Mouse (Mus musculus) Patski (cell line): ENCODE data around the gene Car14. TPM values are rescaled to one million over a fixed set of nuclear protein-coding genes. Genes with fewer than 3 reads are reported as not detected.

Source experiments
- ATAC-seq: fragments of 100-300 bp; one replicate; pipeline ENCODE4 v1.8.0; 2021
- CTCF ChIA-PET: fragments of 350-600 bp; sonication (Branson Sonifier 250); formaldehyde crosslinking; loops from one replicate; lab custom pipeline; 2022; ENCODE audit warnings: inconsistent platforms; lab: Charles Lee
- POLR2A ChIA-PET: fragments of 350-600 bp; sonication (Branson Sonifier 250); formaldehyde crosslinking; loops from one replicate; lab custom pipeline; 2022; ENCODE audit warnings: antibody characterized with exemption, inconsistent platforms; lab: Charles Lee
- DNase-seq: peaks from one replicate; pipeline ENCODE4 v3.0.0-alpha.2; 2011; ENCODE audit warnings: low read depth, low spot score
- H3K27me3 ChIP-seq: fragments of 371-371 bp; one replicate; pipeline ENCODE4 v1.5.1; 2021
- CTCF ChIP-seq: fragments of 100-300 bp; IDR thresholded peaks from one replicate; pipeline ENCODE4 v1.5.1; 2021
- in situ Hi-C: fragments of 300-500 bp; cut with MboI; formaldehyde crosslinking; loops from 3 replicates; pipeline ENCODE4 v1.11.1; 2018; ENCODE audit warnings: low pct_unique_long_range_greater_than_20kb, mixed read lengths
- polyA plus RNA-seq: library from polyadenylated mRNA; unstranded; gene quantifications from one replicate; pipeline ENCODE4 v1.2.3, GENCODE M21; 2021

Car14 gene
- polyA plus RNA-seq, 1 experiment from 2014 or later: 1.2 TPM

DNA sequence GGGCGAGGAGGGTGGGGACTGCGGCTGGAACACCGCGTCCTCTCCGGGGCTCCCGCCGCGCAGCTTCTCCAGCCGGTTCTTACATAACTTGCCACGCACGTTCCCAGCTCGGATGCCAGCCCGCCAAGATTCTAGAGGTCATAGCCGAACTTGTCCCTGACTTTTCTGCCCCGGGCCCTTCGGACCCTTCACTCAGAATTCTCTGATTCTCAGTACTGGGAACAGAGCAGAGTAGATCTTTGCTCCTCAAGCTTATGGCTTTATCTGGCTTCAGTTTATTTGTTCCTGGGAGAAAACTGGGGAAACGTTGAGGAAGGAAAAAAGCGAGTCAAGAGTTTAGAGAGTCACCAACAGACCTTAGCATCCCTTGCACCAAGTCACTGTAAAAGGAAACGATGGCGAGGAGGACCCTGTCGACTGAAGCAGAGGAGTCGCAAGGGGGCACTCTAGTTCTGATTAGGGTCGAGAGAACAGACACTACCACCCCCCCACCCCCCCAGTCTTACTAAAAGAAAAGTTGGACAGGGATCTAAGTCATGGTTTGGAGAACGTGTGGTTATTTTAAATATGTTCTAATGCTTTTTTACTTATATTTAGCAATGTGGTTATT is 21.6 kb downstream of the Car14 start:
- POLR2A ChIA-PET: interaction anchor here (0.9 to 2.6 kb wide), 7 partner anchors 10 to 25 kb away, joined by 3 to 10 read pairs (median 5); partner anchors contain the start of gene Aph1a

DNA sequence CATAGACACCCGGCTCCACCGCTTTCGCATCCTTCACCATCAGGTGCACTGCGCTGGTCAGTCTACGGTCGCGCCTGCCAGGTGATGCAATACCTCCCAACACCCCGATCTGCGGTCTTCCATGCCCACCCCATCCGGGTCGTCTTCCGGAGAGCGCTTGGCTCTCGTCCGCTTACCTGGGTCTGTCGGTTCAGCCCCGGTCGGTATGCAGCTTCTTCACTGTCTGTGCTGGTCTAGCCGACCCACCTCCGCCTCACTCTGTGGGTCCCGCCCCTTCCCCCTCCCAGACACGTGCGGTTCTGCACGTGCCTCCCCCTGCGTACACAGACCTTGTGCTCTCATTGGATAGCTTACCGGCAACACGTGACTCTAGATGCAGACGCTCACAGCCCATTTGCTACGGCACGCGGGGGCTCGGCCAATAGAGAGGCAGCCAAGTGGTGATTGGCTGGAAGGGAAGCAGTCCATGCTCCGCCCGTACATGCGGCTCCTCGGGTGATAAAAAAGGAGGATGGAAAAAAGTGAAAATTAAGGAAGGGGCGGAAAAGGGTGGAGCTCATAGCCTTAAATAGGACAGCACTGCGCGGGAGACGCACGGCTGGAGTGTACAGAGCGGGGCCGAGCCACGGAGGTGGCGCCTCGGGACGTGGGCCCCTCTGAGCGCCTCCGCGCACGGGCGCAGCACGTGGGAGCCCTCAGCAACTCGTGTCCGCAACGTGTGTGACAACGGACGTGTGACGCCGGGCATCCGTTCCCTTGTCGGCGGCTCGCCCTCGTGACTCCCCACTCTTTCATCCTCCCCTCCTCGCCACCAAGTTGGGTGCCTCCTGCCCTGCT is 22.3 kb downstream of the Car14 start, which contains the start of gene Ciart:
Gene Ciart, minus strand, starts transcription at position 273 of the 837 bp plus-strand sequence.
- ChIA-PET POLR2A (interaction anchor here (0.9 to 2.6 kb wide), 7 partner anchors 10 to 25 kb away, joined by 3 to 10 read pairs (median 5); partner anchors contain the start of gene Aph1a), CTCF (interaction anchor here (0.9 to 4.3 kb wide), 7 partner anchors 10 to 83 kb away, joined by 3 to 46 read pairs (median 8); partner anchors contain the start of genes Car14 and Mrps21)
- TF ChIP-seq CTCF: no peak
- ATAC-seq: peak; percentile 95
- peak; percentile 98 for DNase-seq
- in situ Hi-C loops: loop anchor here (5.0 kb wide), 2 partner anchors 80 to 175 kb away; partner anchors contain the start of gene Vps45
- H3K27me3 ChIP-seq: no peaks in the 10 kb centered on the region

More for the DNA sequence above, 21.6 kb downstream of the Car14 start:
- DNase-seq (peak; percentile 55), ATAC-seq (peak; percentile 50)
- no peak for TF ChIP-seq CTCF
- no peaks in the 10 kb centered on the region for H3K27me3 ChIP-seq
- in situ Hi-C loops: loop anchor here (5.0 kb wide), 2 partner anchors 79 to 174 kb away; partner anchors contain the start of gene Vps45
- CTCF ChIA-PET: interaction anchor here (0.9 to 4.3 kb wide), 6 partner anchors 10 to 82 kb away, joined by 3 to 46 read pairs (median 8); partner anchors contain the start of genes Car14 and Mrps21

DNA sequence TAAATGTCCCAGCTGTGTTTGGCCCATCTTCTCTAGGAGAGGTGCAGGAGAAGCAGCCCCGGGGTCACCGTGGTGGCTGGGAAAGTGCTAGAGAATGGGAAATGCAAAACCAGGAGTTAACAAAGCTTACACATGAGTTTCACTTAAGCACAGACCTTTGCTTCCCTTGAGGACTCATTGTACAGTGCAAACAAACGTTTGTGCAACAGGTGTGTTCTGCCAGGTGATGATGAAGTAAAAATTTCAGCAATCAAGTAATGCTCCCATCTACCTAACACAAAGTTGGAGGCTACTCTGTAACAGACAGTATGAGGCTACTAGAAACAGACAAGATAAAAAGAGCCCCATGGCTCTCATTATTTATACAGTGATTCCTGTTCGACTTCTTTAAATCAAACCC is 25.4 kb downstream of the Car14 start:
- H3K27me3 ChIP-seq: no peaks in the 10 kb centered on the region
- POLR2A ChIA-PET: no interaction called here
- in situ Hi-C loops: no loop called here
- CTCF ChIA-PET: interaction anchor here (1.0 kb wide), 1 partner anchor 28 kb away, joined by 3 read pairs; no protein-coding TSS in a partner anchor
- TF ChIP-seq CTCF: no peak
- no peak for ATAC-seq
- DNase-seq: no peak

- no peak for TF ChIP-seq CTCF
- DNase-seq: no peak
- in situ Hi-C loops: no loop called here
Measured at GRCm38 (mm10) chr3:95872048-95872447, 32.4 kb downstream of the Car14 start.

DNA sequence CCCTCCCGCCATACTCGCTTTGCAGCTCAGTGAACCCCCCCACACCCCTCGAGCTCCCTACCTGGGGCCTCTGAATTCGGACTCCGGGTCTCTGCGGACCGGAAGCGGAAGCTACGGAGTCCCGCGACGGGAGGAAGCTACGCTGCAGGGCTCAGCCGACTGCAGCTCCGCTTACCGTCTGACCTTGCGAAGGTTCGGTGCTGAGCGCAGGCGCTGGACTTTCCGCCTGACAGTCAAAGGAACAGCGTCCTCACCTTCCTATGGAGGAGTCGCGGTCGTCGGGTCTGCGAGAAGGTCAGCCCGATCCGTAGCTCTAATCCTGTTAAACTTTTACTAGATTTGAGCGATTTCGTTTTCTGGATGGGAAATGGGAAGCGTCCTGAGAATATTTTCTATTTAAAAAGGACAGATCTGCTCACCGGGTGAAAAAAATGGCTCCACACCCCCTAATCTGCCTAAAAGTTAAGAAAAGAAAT is 33.1 kb downstream of the Car14 start, which contains the start of gene Mrps21:
Gene Mrps21, minus strand, starts transcription at position 128 of the 476 bp plus-strand sequence.
- POLR2A ChIA-PET: interaction anchor here (0.7 to 1.3 kb wide), 4 partner anchors 10 to 34 kb away, joined by 3 to 10 read pairs (median 5); partner anchors contain the start of gene Ciart
- ATAC-seq (peak; percentile 94), DNase-seq (peak; percentile 77)
- no peak for TF ChIP-seq CTCF
- H3K27me3 ChIP-seq: no peaks in the 10 kb centered on the region
- CTCF ChIA-PET: interaction anchor here (1.0 to 6.5 kb wide), 6 partner anchors 10 to 239 kb away, joined by 3 to 35 read pairs (median 6); partner anchors contain the start of gene Ciart
- in situ Hi-C loops: no loop called here

More at GRCm38 (mm10) chr3:95872048-95872447, 32.4 kb downstream of the Car14 start:
- ATAC-seq: no peak
- ChIA-PET POLR2A (interaction anchor here (0.6 to 1.7 kb wide), 5 partner anchors 9 to 94 kb away, joined by 3 to 10 read pairs (median 6); partner anchors contain the start of gene Ciart), CTCF (interaction anchor here (1.1 to 6.5 kb wide), 7 partner anchors 10 to 239 kb away, joined by 3 to 35 read pairs (median 4); partner anchors contain the start of gene Ciart)
- H3K27me3 ChIP-seq: no peaks in the 10 kb centered on the region

GRCm38 (mm10) chr3:95870976-95871375 is 33.5 kb downstream of the Car14 start:
- in situ Hi-C loops: no loop called here
- ChIA-PET CTCF (interaction anchor here (1.0 to 6.5 kb wide), 5 partner anchors 9 to 238 kb away, joined by 3 to 35 read pairs (median 8); partner anchors contain the start of gene Ciart), POLR2A (interaction anchor here (0.7 to 1.5 kb wide), 3 partner anchors 15 to 18 kb away, joined by 3 to 6 read pairs (median 5); partner anchors contain the start of gene Prpf3)
- no peak for TF ChIP-seq CTCF
- H3K27me3 ChIP-seq: no peaks in the 10 kb centered on the region
- ATAC-seq (peak; percentile 3), DNase-seq (no peak)

- ChIA-PET CTCF (interaction anchor here (1.2 kb wide), 1 partner anchor 98 kb away, joined by 3 read pairs; no protein-coding TSS in a partner anchor), POLR2A (interaction anchor here (0.6 to 0.7 kb wide), 2 partner anchors 9 to 17 kb away, joined by 3 to 4 read pairs; no protein-coding TSS in a partner anchor)
- no peak for TF ChIP-seq CTCF
- in situ Hi-C loops: no loop called here
- DNase-seq: no peak
- ATAC-seq: no peak
- H3K27me3 ChIP-seq: no peaks in the 10 kb centered on the region
Measured at GRCm38 (mm10) chr3:95867408-95867807, 37.1 kb downstream of the Car14 start.

DNA sequence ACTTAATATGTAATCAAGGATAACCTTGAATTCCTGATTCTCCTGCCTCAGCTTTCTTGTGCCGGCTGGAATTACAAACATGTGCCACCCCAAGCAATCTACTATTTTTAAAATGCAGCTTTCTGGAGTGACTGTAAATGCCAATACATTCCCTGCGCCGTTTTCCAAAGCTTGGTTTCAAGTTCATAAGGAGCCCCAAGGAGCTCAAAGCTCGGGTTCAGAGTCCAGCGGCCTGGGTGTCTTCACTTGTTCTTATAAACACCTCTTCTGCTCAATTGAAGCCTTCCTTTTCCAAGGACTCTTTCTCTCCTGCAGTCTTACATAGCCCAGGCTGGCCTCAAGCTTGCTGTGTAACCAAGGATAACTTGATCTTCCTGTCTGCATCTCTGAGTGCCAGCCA is 38.4 kb downstream of the Car14 start:
- POLR2A ChIA-PET: interaction anchor here (0.6 to 1.0 kb wide), 2 partner anchors 12 to 164 kb away, joined by 3 read pairs; no protein-coding TSS in a partner anchor
- ATAC-seq (no peak), DNase-seq (no peak)
- in situ Hi-C loops: no loop called here
- CTCF ChIA-PET: interaction anchor here (1.0 to 2.6 kb wide), 2 partner anchors 40 to 97 kb away, joined by 3 to 12 read pairs; no protein-coding TSS in a partner anchor
- no peak for TF ChIP-seq CTCF
- H3K27me3 ChIP-seq: no peaks in the 10 kb centered on the region

DNA sequence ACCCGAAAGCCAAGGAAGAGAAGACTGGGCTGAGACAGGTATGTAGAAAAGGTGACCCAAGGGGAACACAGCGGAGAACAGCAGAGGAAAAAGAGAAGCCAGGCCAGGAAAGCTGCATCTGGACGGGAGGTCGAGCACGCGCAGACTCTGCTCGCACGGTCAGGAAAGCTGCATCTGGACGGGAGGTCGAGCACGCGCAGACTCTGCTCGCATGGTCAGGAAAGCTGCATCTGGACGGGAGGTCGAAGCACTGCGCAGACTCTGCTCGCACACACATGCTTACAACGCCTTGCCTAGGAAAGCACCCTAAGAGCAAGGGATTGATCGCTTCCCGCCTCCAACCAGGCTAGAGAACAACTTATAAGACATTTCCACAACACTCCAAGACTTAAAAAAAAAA is 38.9 kb downstream of the Car14 start:
- ATAC-seq (no peak), DNase-seq (no peak)
- ChIA-PET CTCF (interaction anchor here (1.0 to 2.6 kb wide), 3 partner anchors 40 to 98 kb away, joined by 3 to 12 read pairs (median 5); no protein-coding TSS in a partner anchor), POLR2A (interaction anchor here (0.6 kb wide), 1 partner anchor 165 kb away, joined by 3 read pairs; no protein-coding TSS in a partner anchor)
- TF ChIP-seq CTCF: no peak
- no peaks in the 10 kb centered on the region for H3K27me3 ChIP-seq
- in situ Hi-C loops: no loop called here
